Mouse (Mus musculus): ENCODE data around the gene Gm15262. TPM values are rescaled to one million over a fixed set of nuclear protein-coding genes. Genes with fewer than 3 reads are reported as not detected.
"Not testable (repeated sequence)": the region's sequence is repeated elsewhere in the genome, so short reads cannot be mapped to it uniquely, and the experiment has no call there.

Gene Gm15262
- total RNA-seq (2017) = not detected in 2 replicates

DNA sequence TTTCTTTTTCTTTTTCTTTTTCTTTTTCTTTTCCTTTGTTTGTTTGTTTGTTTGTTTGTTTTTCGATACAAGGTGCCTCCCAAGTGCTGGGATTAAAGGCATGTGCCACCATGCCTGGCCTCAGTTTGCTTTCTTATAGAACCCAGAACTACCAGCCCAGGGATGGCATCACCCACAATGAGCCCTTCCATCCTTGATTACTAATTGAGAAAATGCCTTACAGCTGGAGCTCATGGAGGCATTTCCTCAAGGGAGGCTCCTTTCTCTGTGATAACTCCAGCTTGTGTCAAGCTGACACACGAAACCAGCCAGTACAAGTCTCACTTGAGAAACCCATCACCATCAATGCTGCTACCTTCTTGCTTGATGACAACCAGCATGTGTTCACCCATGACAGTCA lies at the start of gene Gm15262:
Gene Gm15262, plus strand, starts transcription at position 301 of the 400 bp plus-strand sequence.
- ATAC-seq (replicated peaks; ENCODE audit: low read depth, poor library complexity, severe bottlenecking) = not testable (repeated sequence)

DNA sequence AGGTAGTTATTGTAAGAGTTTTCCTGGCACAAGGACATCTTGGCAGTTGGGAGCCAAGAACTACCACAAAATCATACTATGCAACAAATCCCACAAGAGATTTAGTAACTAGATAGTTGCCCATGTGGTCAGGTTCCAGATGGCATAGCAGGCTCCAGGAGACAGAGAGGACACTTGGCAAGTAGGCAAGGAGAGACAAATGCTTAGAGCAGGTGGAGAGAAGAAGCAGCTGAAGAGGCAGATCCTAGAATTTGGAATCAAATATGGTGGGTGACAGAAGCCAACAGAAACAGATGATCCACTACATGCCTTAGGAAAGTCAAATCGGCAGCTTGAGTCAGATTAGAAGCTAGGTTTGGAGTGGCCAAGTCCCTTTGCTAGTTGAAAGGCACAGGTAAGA lies 20.9 kb downstream of the Gm15262 start:
- no peak for ATAC-seq (replicated peaks; ENCODE audit: low read depth, poor library complexity, severe bottlenecking)

DNA sequence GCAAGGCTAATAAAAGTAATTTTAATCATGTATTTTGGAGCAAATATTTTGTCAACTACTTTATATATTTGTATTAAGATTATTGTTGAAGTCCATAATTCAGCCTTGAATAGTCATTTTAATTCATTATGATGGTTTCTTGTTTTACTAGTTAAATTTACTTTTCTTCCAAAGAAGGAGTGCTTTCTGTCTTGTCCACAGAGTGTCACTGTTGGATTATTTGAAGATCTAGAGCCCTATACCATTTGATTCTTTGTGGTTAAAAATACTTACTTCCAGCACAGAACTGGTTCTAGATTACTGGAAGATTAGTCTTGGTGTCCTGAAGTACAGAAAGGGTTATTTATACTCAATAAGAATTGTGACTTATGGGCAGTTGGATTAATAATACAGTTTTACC lies 29.2 kb downstream of the Gm15262 start:
- no peak for ATAC-seq (replicated peaks; ENCODE audit: low read depth, poor library complexity, severe bottlenecking)

DNA sequence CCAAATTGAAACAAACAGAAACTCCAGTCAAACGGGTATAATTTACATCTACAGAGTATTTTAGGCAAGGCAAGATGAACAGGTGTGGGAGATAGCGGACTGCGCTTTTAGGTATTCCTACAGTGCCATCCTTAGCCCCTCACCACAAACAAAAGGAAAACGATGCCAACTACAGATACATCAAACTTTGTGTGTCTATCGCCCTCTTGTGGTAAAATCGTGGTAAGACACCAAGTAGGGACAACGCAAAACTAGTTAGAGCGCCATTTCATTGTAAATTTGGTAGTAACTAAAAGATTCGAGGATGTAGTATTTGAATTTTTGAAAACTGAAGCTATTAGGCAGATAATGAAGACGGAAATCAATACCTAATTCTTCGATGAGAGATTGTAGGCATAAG lies 83.7 kb downstream of the Gm15262 start:
- no peak for ATAC-seq (replicated peaks; ENCODE audit: low read depth, poor library complexity, severe bottlenecking)

DNA sequence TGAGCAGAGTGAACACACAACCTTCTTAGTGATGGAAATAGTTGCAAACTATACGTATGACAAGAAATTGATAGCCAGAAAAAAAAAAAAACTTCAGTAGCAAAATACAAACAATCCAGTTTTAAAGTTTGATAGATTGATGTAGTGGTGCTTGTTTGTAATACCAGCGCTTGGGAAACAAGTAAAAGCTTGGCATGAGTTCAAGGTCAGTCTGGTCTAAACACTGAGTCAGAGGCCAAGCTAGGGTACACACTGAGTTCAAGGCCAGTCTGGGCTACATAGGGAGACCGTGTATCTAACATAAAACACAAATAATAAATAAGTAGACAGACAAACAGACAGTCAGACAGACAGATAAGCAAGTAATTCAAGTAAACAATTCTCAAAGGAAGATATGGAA lies 84.2 kb downstream of the Gm15262 start:
- ATAC-seq (replicated peaks; ENCODE audit: low read depth, poor library complexity, severe bottlenecking) = no peak

DNA sequence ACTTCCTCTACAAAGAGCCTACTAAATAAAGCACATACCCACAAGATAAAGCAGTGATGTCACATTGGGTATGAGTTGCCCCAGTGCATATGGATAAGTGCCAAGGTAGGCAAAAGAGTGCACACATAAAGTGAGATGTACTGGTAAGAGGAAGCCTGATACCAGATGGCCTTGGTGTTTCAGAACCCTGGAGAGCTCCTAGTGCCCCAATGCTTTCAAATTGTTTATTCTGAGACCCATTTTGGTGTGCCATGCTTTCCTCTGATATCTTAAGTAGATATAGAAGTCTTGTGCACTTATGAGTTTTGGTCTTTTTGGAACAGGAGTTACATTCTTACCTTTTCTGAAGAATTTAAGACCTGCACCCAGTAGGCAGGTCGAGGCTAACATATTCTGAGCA lies 88.3 kb downstream of the Gm15262 start:
- 0 out of 2 replicates have a peak, but pooled peaks have one; percentile 45 for ATAC-seq (replicated peaks; ENCODE audit: low read depth, poor library complexity, severe bottlenecking)

DNA sequence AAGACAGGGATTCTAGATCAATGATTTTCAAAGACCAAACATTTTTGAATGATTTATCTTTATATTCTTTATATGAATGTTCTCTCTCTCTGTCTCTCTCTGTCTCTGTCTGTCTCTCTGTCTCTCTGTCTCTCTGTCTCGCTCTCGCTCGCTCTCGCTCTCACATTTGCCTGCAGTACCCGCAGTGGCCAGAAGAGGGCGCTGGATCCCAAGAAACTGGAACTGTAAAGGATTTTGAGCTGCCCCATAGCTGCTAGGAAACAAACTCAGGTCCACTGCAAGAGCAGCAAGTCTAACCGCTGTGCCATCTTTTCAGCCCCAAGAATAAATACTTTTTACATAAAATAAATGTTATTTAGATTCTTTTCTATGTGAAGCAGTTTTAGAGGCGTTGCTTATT lies 98.5 kb downstream of the Gm15262 start:
- ATAC-seq (replicated peaks; ENCODE audit: low read depth, poor library complexity, severe bottlenecking) = 0 out of 2 replicates have a peak, but pooled peaks have one; percentile 56

DNA sequence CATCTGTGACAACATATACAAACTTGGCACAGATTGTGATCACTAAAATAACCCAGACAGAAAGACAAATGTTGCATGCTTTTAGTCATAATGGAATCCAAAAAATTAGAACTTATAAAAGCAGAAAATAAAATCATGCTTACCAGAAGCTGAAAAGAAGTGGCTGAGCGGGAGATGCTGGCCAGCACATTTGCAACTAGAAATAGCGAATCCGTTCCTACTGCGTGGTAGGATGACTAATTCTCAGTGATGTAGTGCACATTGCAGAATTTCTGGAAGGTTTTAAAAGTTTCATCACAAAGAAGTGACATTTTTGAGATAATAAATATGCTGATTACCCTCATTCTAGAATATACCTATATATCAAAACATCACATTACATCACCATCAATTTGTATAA lies 100.7 kb downstream of the Gm15262 start:
- no peak for ATAC-seq (replicated peaks; ENCODE audit: low read depth, poor library complexity, severe bottlenecking)

DNA sequence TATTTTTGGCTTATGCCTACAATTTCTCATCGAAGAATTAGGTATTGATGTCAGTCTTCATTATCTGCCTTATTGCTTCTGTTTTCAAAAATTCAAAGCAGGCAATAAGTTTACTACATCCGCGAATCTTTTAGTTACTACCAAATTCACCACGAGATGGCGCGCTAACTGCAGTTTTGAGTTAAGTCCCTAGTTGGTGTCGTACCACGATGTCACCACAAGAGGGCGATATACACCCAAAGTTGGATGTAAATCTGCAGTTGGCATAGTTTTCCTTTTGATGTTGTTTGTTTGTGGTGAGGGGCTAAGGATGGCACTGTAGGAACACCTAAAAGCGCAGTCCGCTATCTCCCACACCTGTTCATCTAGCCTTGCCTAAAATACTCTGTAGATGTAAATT lies 111.9 kb downstream of the Gm15262 start:
- ATAC-seq (replicated peaks; ENCODE audit: low read depth, poor library complexity, severe bottlenecking) = peak; percentile 86

DNA sequence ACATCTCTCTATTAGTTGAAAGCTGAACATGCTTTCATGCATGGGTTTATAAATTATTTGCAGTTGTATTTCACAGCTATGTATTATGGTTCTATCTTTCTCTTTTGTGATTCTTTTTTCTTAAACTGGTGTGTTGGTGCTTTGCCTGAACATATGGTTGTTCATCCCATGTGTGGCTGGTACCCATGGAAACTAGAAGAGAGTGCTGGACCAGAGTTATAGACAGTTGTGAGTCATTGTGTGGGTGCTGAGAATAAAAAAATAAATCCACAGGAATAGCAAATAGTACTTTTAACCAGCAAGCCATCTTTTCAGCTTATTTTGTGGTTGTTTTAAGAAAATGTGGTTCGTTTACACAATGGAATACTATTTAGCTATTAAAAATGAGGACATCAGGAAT lies 123.9 kb downstream of the Gm15262 start:
- ATAC-seq (replicated peaks; ENCODE audit: low read depth, poor library complexity, severe bottlenecking) = no peak

Other genes with a start within 250 kb of the Gm15262 start
- 4.5 and 6.0 TPM in 2 replicates for gene Scml2, start 170.3 kb upstream of the Gm15262 start, total RNA-seq (2017)

All from common myeloid progenitor, adult 5-6 weeks (primary cell).